Mouse (Mus musculus) heart, embryonic 15.5 days (tissue): ENCODE results near the gene Dnajb2. TPM values are rescaled to one million over a fixed set of nuclear protein-coding genes. Genes with fewer than 3 reads are reported as not detected.

Experiments
- ATAC-seq: fragments of 200-750 bp; cut with Nextera tagmentation; replicated peaks from 2 replicates; pipeline ENCODE4 v1.8.0; 2017; ENCODE audit warnings: low read depth, moderate TSS enrichment; ENCODE audit not compliant: insufficient number of reproducible peaks, insufficient read depth, low FRiP score
- H3K27ac ChIP-seq: fragments of 300-500 bp; sonication (generic); 2 replicates; pipeline ENCODE4 v1.5.1; 2015; ENCODE audit warnings: mild to moderate bottlenecking, inconsistent platforms
- H3K27me3 ChIP-seq: fragments of 300-500 bp; sonication (generic); 2 replicates; pipeline ENCODE4 v1.6.1; 2015; ENCODE audit warnings: inconsistent platforms
- H3K36me3 ChIP-seq: fragments of 300-500 bp; sonication (generic); 2 replicates; pipeline ENCODE4 v1.6.1; 2015; ENCODE audit warnings: mild to moderate bottlenecking, inconsistent platforms
- H3K4me1 ChIP-seq: fragments of 300-500 bp; sonication (generic); replicated peaks from 2 replicates; pipeline ENCODE4 v1.6.1; 2015; ENCODE audit warnings: inconsistent platforms
- H3K4me2 ChIP-seq: fragments of 300-500 bp; sonication (generic); 2 replicates; pipeline ENCODE4 v1.6.1; 2015; ENCODE audit warnings: inconsistent platforms, mild to moderate bottlenecking, moderate library complexity
- H3K4me3 ChIP-seq: fragments of 300-500 bp; sonication (generic); 2 replicates; pipeline ENCODE4 v1.5.1; 2015; ENCODE audit warnings: mild to moderate bottlenecking, inconsistent platforms
- H3K9ac ChIP-seq: fragments of 300-500 bp; sonication (generic); 2 replicates; pipeline ENCODE4 v1.6.1; 2015; ENCODE audit warnings: mild to moderate bottlenecking, inconsistent platforms
- H3K9me3 ChIP-seq: fragments of 300-500 bp; sonication (generic); replicated peaks from 2 replicates; pipeline ENCODE4 v1.6.1; 2016; ENCODE audit warnings: inconsistent platforms
- WGBS: fragments of 180-500 bp; shearing (Covaris S2); methylation state at CpG from one replicate; pipeline ENCODE4 v1.1.7; 2015; ENCODE audit warnings: mixed read lengths; 5-methylcytosine and 5-hydroxymethylcytosine counted together
- polyA plus RNA-seq: library from polyadenylated mRNA; unstranded; fragments of >200 nt; fragmentation: Nextera tagmentation; extraction: Ambion mirVana; gene quantifications from 2 replicates; pipeline ENCODE4 v1.2.1, GENCODE M21; 2015

The Dnajb2 gene
- polyA plus RNA-seq, 1 experiment from 2014 or later = 41.4 TPM

- Histone ChIP-seq H3K27me3 (no peaks in the 10 kb centered on the region; the same call in 1 of the 2 replicates), H3K4me2 (no peak overlapping the region), H3K36me3 (no peaks in the 10 kb centered on the region), H3K27ac (no peak overlapping the region), H3K4me3 (no peak overlapping the region), H3K9me3 (no peaks in the 10 kb centered on the region), H3K4me1 (peaks cover 13% of the 10 kb centered on the region), H3K9ac (no peak overlapping the region)
- 61% methylated on average over 16 of the region's 16 CpGs for WGBS
- ATAC-seq = no peak
Observed at GRCm38 (mm10) chr1:75253849-75254624, 17.8 kb downstream of the Dnajb2 start.

GRCm38 (mm10) chr1:75254625-75255013 lies 18.4 kb downstream of the Dnajb2 start:
- no peaks in the 10 kb centered on the region for H3K9me3 ChIP-seq
- no peak overlapping the region for H3K27ac ChIP-seq
- H3K4me1 ChIP-seq = peaks cover 7% of the 10 kb centered on the region
- WGBS = 68% methylated on average over 8 of the region's 8 CpGs
- H3K36me3 ChIP-seq = no peaks in the 10 kb centered on the region
- no peaks in the 10 kb centered on the region; the same call in 1 of the 2 replicates for H3K27me3 ChIP-seq
- no peak overlapping the region for H3K4me3 ChIP-seq
- no peak for ATAC-seq
- no peak overlapping the region for H3K4me2 ChIP-seq
- no peak overlapping the region for H3K9ac ChIP-seq

GRCm38 (mm10) chr1:75255516-75256046 lies 19.4 kb downstream of the Dnajb2 start:
- WGBS = 50% methylated on average over 10 of the region's 10 CpGs
- Histone ChIP-seq H3K4me1 (peaks cover 7% of the 10 kb centered on the region), H3K36me3 (no peaks in the 10 kb centered on the region), H3K9me3 (no peaks in the 10 kb centered on the region), H3K27ac (no peak overlapping the region), H3K4me3 (no peak overlapping the region), H3K27me3 (no peaks in the 10 kb centered on the region; the same call in 1 of the 2 replicates), H3K4me2 (no peak overlapping the region), H3K9ac (no peak overlapping the region)
- ATAC-seq = no peak

GRCm38 (mm10) chr1:75261278-75261677 lies 25.1 kb downstream of the Dnajb2 start:
- Histone ChIP-seq H3K36me3 (no peaks in the 10 kb centered on the region), H3K27me3 (peaks cover 42% of the 10 kb centered on the region), H3K4me3 (no peak overlapping the region), H3K27ac (no peak overlapping the region), H3K4me1 (no peaks in the 10 kb centered on the region), H3K4me2 (no peak overlapping the region), H3K9ac (no peak overlapping the region), H3K9me3 (no peaks in the 10 kb centered on the region)
- no peak for ATAC-seq

GRCm38 (mm10) chr1:75262969-75263951 lies 27.1 kb downstream of the Dnajb2 start:
- 0 out of 2 replicates have a peak overlapping the region, but pooled peaks have one; percentile 26 for H3K4me2 ChIP-seq
- no peak overlapping the region for H3K27ac ChIP-seq
- no peaks in the 10 kb centered on the region for H3K4me1 ChIP-seq
- 3% methylated on average over 40 of the region's 40 CpGs for WGBS
- no peak overlapping the region for H3K9ac ChIP-seq
- no peak; the same call in 1 of the 2 replicates for ATAC-seq
- H3K4me3 ChIP-seq = no peak overlapping the region
- H3K9me3 ChIP-seq = no peaks in the 10 kb centered on the region
- H3K27me3 ChIP-seq = peaks cover 43% of the 10 kb centered on the region
- no peaks in the 10 kb centered on the region for H3K36me3 ChIP-seq

- Histone ChIP-seq H3K36me3 (no peaks in the 10 kb centered on the region), H3K9ac (no peak within 1 kb of the TSS), H3K9me3 (no peaks in the 10 kb centered on the region), H3K27ac (no peak within 1 kb of the TSS), H3K4me3 (no peak within 1 kb of the TSS), H3K4me1 (no peaks in the 10 kb centered on the region), H3K4me2 (no peak within 1 kb of the TSS), H3K27me3 (peaks cover 51% of the 10 kb centered on the region)
- 10% methylated on average over 32 of the region's 32 CpGs for WGBS
- no peak for ATAC-seq
Observed at GRCm38 (mm10) chr1:75264091-75264880, 28.1 kb downstream of the Dnajb2 start, which contains the start of gene Ptprn. Gene Ptprn, minus strand, starts transcription at chr1:75264502.

GRCm38 (mm10) chr1:75277195-75278188 lies 41.3 kb downstream of the Dnajb2 start:
- Histone ChIP-seq H3K9ac (no peak overlapping the region), H3K27ac (no peak overlapping the region), H3K36me3 (no peaks in the 10 kb centered on the region), H3K4me1 (no peaks in the 10 kb centered on the region), H3K27me3 (peaks cover 31% of the 10 kb centered on the region), H3K4me3 (no peak overlapping the region), H3K9me3 (no peaks in the 10 kb centered on the region), H3K4me2 (no peak overlapping the region)
- ATAC-seq = no peak
- 5% methylated on average over 23 of the region's 23 CpGs for WGBS

- H3K36me3 ChIP-seq = no peaks in the 10 kb centered on the region
- H3K9me3 ChIP-seq = no peaks in the 10 kb centered on the region
- H3K27ac ChIP-seq = no peak within 1 kb of the TSS
- H3K27me3 ChIP-seq = peaks cover 28% of the 10 kb centered on the region
- whole genome bisulfite sequencing = 8% methylated on average over 13 of the region's 13 CpGs
- no peak within 1 kb of the TSS for H3K9ac ChIP-seq
- no peak for ATAC-seq
- H3K4me3 ChIP-seq = no peak within 1 kb of the TSS
- no peak within 1 kb of the TSS for H3K4me2 ChIP-seq
- no peaks in the 10 kb centered on the region for H3K4me1 ChIP-seq
Observed at GRCm38 (mm10) chr1:75278228-75278627, 42.0 kb downstream of the Dnajb2 start, which contains the start of gene Resp18. Gene Resp18, minus strand, starts transcription at chr1:75278415.

GRCm38 (mm10) chr1:75283017-75283416 lies 46.8 kb downstream of the Dnajb2 start:
- Histone ChIP-seq H3K27ac (no peak overlapping the region), H3K4me2 (no peak overlapping the region), H3K36me3 (no peaks in the 10 kb centered on the region), H3K4me1 (no peaks in the 10 kb centered on the region), H3K4me3 (no peak overlapping the region), H3K27me3 (peaks cover 16% of the 10 kb centered on the region), H3K9me3 (no peaks in the 10 kb centered on the region), H3K9ac (no peak overlapping the region)
- ATAC-seq = no peak
- WGBS = 76% methylated on average over 5 of the region's 5 CpGs

GRCm38 (mm10) chr1:75284911-75285310 lies 48.7 kb downstream of the Dnajb2 start:
- H3K4me2 ChIP-seq = no peak overlapping the region
- H3K4me1 ChIP-seq = no peaks in the 10 kb centered on the region
- H3K9me3 ChIP-seq = no peaks in the 10 kb centered on the region
- no peaks in the 10 kb centered on the region for H3K36me3 ChIP-seq
- H3K4me3 ChIP-seq = no peak overlapping the region
- 78% methylated on average over 7 of the region's 7 CpGs for WGBS
- H3K27ac ChIP-seq = no peak overlapping the region
- ATAC-seq = no peak
- no peak overlapping the region for H3K9ac ChIP-seq
- H3K27me3 ChIP-seq = peaks cover 6% of the 10 kb centered on the region
